Mouse (Mus musculus) limb, embryonic 11.5 days (tissue): ENCODE data around the gene Nutf2. TPM values are rescaled to one million over a fixed set of nuclear protein-coding genes. Genes with fewer than 3 reads are reported as not detected.

Source experiments
- polyA plus RNA-seq: library from polyadenylated mRNA; unstranded; fragments of >200 nt; fragmentation: Nextera tagmentation; extraction: Ambion mirVana; gene quantifications from 2 replicates; pipeline ENCODE4 v1.2.1, GENCODE M21; 2014

Gene Nutf2
- polyA plus RNA-seq, 1 experiment from 2014 or later, result 371 TPM

Other genes starting within 250 kb of the Nutf2 start
- gene Ctcf, start 224.0 kb upstream of the Nutf2 start, polyA plus RNA-seq, result 128 and 131 TPM in 2 replicates
- gene Agrp, start 223.2 kb upstream of the Nutf2 start, polyA plus RNA-seq, result 0.73 and 1.6 TPM in 2 replicates
- gene Carmil2, start 174.3 kb upstream of the Nutf2 start, polyA plus RNA-seq, result 0.45 and 0.73 TPM in 2 replicates
- 68.9 and 71.5 TPM in 2 replicates for gene Acd, start 159.5 kb upstream of the Nutf2 start, polyA plus RNA-seq
- 14.6 TPM in 2 replicates for gene Pard6a, start 159.4 kb upstream of the Nutf2 start, polyA plus RNA-seq
- gene 4933405L10Rik, start 152.9 kb upstream of the Nutf2 start, polyA plus RNA-seq, result 0.12 TPM in 1 of 2 replicates, not detected in the other
- gene Enkd1, start 152.4 kb upstream of the Nutf2 start, polyA plus RNA-seq, result 42.3 and 44.3 TPM in 2 replicates
- gene Gfod2, start 101.9 kb upstream of the Nutf2 start, polyA plus RNA-seq, result 22.8 and 25.8 TPM in 2 replicates
- 17.0 and 17.3 TPM in 2 replicates for gene Ranbp10, start 33.2 kb upstream of the Nutf2 start, polyA plus RNA-seq
- 0.14 and 0.15 TPM in 2 replicates for gene Tsnaxip1, start 32.8 kb upstream of the Nutf2 start, polyA plus RNA-seq
- 48.8 and 55.2 TPM in 2 replicates for gene Cenpt, start 7.3 kb upstream of the Nutf2 start, polyA plus RNA-seq
- gene Thap11, start 5.4 kb upstream of the Nutf2 start, polyA plus RNA-seq, result 73.4 and 77.6 TPM in 2 replicates
- gene Edc4, start 20.3 kb downstream of the Nutf2 start, polyA plus RNA-seq, result 44.2 and 51.3 TPM in 2 replicates
- 0.43 and 0.78 TPM in 2 replicates for gene Nrn1l, start 33.0 kb downstream of the Nutf2 start, polyA plus RNA-seq
- 27.8 and 28.9 TPM in 2 replicates for gene Pskh1, start 39.9 kb downstream of the Nutf2 start, polyA plus RNA-seq
- 1.1 and 1.5 TPM in 2 replicates for gene Ctrl, start 73.3 kb downstream of the Nutf2 start, polyA plus RNA-seq
- 24.6 and 28.4 TPM in 2 replicates for gene Psmb10, start 77.9 kb downstream of the Nutf2 start, polyA plus RNA-seq
- 1.2 and 1.3 TPM in 2 replicates for gene Lcat, start 82.8 kb downstream of the Nutf2 start, polyA plus RNA-seq
- gene Slc12a4, start 105.5 kb downstream of the Nutf2 start, polyA plus RNA-seq, result 23.5 and 27.2 TPM in 2 replicates
- gene Dpep3, start 118.8 kb downstream of the Nutf2 start, polyA plus RNA-seq, result not detected in 2 replicates
- 18.8 and 21.8 TPM in 2 replicates for gene Dus2, start 130.8 kb downstream of the Nutf2 start, polyA plus RNA-seq
- gene Dpep2nb, start 145.4 kb downstream of the Nutf2 start, polyA plus RNA-seq, result not detected in 2 replicates
- gene Ddx28, start 151.3 kb downstream of the Nutf2 start, polyA plus RNA-seq, result 23.1 and 24.9 TPM in 2 replicates
- 6.4 and 6.6 TPM in 2 replicates for gene Nfatc3, start 198.3 kb downstream of the Nutf2 start, polyA plus RNA-seq